ENCODE assay signal across 12 mouse cellular contexts in genomic region chr15:84104626-84105025, GRCm38 (mm10). TPM values are rescaled to one million over a fixed set of nuclear protein-coding genes. Genes with fewer than 3 reads are reported as not detected.
A peak's percentile ranks its signal among the peaks of the same experiment; 100 is the strongest.
DNase-seq lines count a peak whose midpoint lies in the region; ATAC-seq and TF ChIP-seq lines count a peak whose summit lies in the region.
"Had no signal": no experiment of that assay in that cellular context is flagged by ENCODE, and none has a peak within 500 bp of the region (broad histone marks: within the 10 kb centered on the region; RNA-seq: fewer than 3 reads in every experiment).

No protein-coding gene starts in this region.

- H3K4me3 ChIP-seq in layer of hippocampus, adult 2 months: peak overlapping the region; percentile 85
- peak overlapping the region; percentile 55 for H3K4me3 ChIP-seq in embryonic facial prominence, embryonic 11.5 days (ENCODE audit: low read depth, low read length)
- H3K4me3 ChIP-seq in hindbrain, embryonic 14.5 days (replicated peaks; ENCODE audit: low read length): peak overlapping the region; percentile 75
- peak overlapping the region; percentile 73 for H3K4me3 ChIP-seq in midbrain, postnatal 0 days (ENCODE audit: low read depth, low read length)

- ATAC-seq in embryonic facial prominence, embryonic 11.5 days (replicated peaks; ENCODE audit: insufficient number of reproducible peaks, low FRiP score, low TSS enrichment, low read depth): 0 out of 2 replicates have a peak, but pooled peaks have one; percentile 11
- ATAC-seq in hindbrain, embryonic 14.5 days (ENCODE audit: low FRiP score): 0 out of 2 replicates have a peak, but pooled peaks have one; percentile 6
- no peak for ATAC-seq in midbrain, postnatal 0 days (ENCODE audit: low FRiP score)
- no peak for ATAC-seq in monocyte, adult 5-6 weeks (replicated peaks; ENCODE audit: insufficient number of reproducible peaks, low FRiP score, low TSS enrichment, poor library complexity, severe bottlenecking)
- ATAC-seq: activated CD4-positive, CD25-positive, alpha-beta regulatory T cell, adult 4 months had no signal

- no peak for TF ChIP-seq CTCF in layer of hippocampus, adult 2 months (conservative IDR thresholded peaks at IDR 0.05)
- no peak for TF ChIP-seq CTCF in midbrain, postnatal 0 days (IDR thresholded peaks at IDR 0.05)

- peaks cover 25% of the 10 kb centered on the region for H3K27me3 ChIP-seq in embryonic facial prominence, embryonic 11.5 days (ENCODE audit: control insufficient read depth, insufficient read depth, low read length)
- H3K27me3 ChIP-seq in hindbrain, embryonic 14.5 days (ENCODE audit: control insufficient read depth, insufficient read depth, low read length): no peaks in the 10 kb centered on the region
- H3K27me3 ChIP-seq in midbrain, postnatal 0 days (ENCODE audit: insufficient read depth, low read length): no peaks in the 10 kb centered on the region

- H3K36me3 ChIP-seq in embryonic facial prominence, embryonic 11.5 days (replicated peaks; ENCODE audit: control insufficient read depth, insufficient read depth, low read depth, low read length): no peaks in the 10 kb centered on the region
- H3K36me3 ChIP-seq in hindbrain, embryonic 14.5 days (replicated peaks; ENCODE audit: control insufficient read depth, insufficient read depth): no peaks in the 10 kb centered on the region
- peaks cover 4% of the 10 kb centered on the region; the same call in 1 of the 2 replicates for H3K36me3 ChIP-seq in midbrain, postnatal 0 days (ENCODE audit: insufficient read depth, low read length)

- no peaks in the 10 kb centered on the region for H3K9me3 ChIP-seq in embryonic facial prominence, embryonic 11.5 days (replicated peaks; ENCODE audit: control insufficient read depth, low read length)
- no peaks in the 10 kb centered on the region for H3K9me3 ChIP-seq in hindbrain, embryonic 14.5 days (ENCODE audit: control insufficient read depth, low read length)
- no peaks in the 10 kb centered on the region for H3K9me3 ChIP-seq in midbrain, postnatal 0 days (ENCODE audit: low read length)

- no peak overlapping the region; the same call in 1 of the 2 replicates for H3K4me2 ChIP-seq in embryonic facial prominence, embryonic 11.5 days (ENCODE audit: low read depth, low read length)
- peak overlapping the region; percentile 85 for H3K4me2 ChIP-seq in hindbrain, embryonic 14.5 days (replicated peaks)
- H3K4me2 ChIP-seq in midbrain, postnatal 0 days (ENCODE audit: low read depth, low read length, poor library complexity, severe bottlenecking): peak overlapping the region; percentile 64

- WGBS in embryonic facial prominence, embryonic 11.5 days: 71% methylated on average over 7 of the region's 7 CpGs
- 84% methylated on average over 7 of the region's 7 CpGs for WGBS in hindbrain, embryonic 14.5 days
- WGBS in midbrain, postnatal 0 days: 83% methylated on average over 7 of the region's 7 CpGs

- H3K4me1 ChIP-seq in embryonic facial prominence, embryonic 11.5 days (ENCODE audit: control insufficient read depth, insufficient read depth, low read length): no peaks in the 10 kb centered on the region; the same call in 1 of the 2 replicates
- H3K4me1 ChIP-seq in hindbrain, embryonic 14.5 days (replicated peaks; ENCODE audit: control insufficient read depth, insufficient read depth, low read length): peaks cover 24% of the 10 kb centered on the region
- peaks cover 15% of the 10 kb centered on the region for H3K4me1 ChIP-seq in midbrain, postnatal 0 days (ENCODE audit: insufficient read depth, low read length)

- H3K9ac ChIP-seq in embryonic facial prominence, embryonic 11.5 days (replicated peaks; ENCODE audit: low read length): no peak overlapping the region
- H3K9ac ChIP-seq in hindbrain, embryonic 14.5 days: peak overlapping the region; percentile 83
- peak overlapping the region; percentile 84 for H3K9ac ChIP-seq in midbrain, postnatal 0 days (replicated peaks; ENCODE audit: low read length, poor library complexity, severe bottlenecking)

- DNase-seq in layer of hippocampus, adult 2 months (ENCODE audit: low spot score in 2 of 2): no peak
- DNase-seq in layer of hippocampus, postnatal 14 days (ENCODE audit: low spot score in 2 of 2): no peak
- no peak for DNase-seq in embryonic facial prominence, embryonic 11.5 days (ENCODE audit: low spot score)
- DNase-seq in hindbrain, embryonic 14.5 days (ENCODE audit: low spot score): no peak
- no peak for DNase-seq in midbrain, postnatal 0 days (ENCODE audit: low spot score)
- DNase-seq in frontal cortex, postnatal 36 days (ENCODE audit: low spot score in 2 of 2): no peak
- DNase-seq in urinary bladder, postnatal 4 days (ENCODE audit: low spot score in 2 of 2): no peak
- DNase-seq: kidney, adult 2 months had no signal

- peak overlapping the region; percentile 95; the same call in 1 of the 2 replicates for H3K27ac ChIP-seq in layer of hippocampus, adult 2 months
- no peak overlapping the region for H3K27ac ChIP-seq in embryonic facial prominence, embryonic 11.5 days (replicated peaks; ENCODE audit: low read depth, low read length)
- no peak overlapping the region for H3K27ac ChIP-seq in hindbrain, embryonic 14.5 days
- H3K27ac ChIP-seq in midbrain, postnatal 0 days (ENCODE audit: low read depth, low read length): no peak overlapping the region

RNA-seq across cellular contexts. Expression of gene Sult4a1, which starts 0.9 kb away (rescaled TPM):
- total RNA-seq in layer of hippocampus, adult 2 months (2021): 100 to 1,000 TPM; 315 to 350 TPM
- total RNA-seq in layer of hippocampus, postnatal 14 days (2021): 100 to 1,000 TPM; 339 to 348 TPM
- polyA plus RNA-seq in embryonic facial prominence, embryonic 11.5 days (2014; fragmentation: Nextera tagmentation; extraction: Ambion mirVana): 5.7 and 7.4 TPM in 2 replicates
- 70.3 and 78.6 TPM in 2 replicates for polyA plus RNA-seq in hindbrain, embryonic 14.5 days (2014; fragmentation: Nextera tagmentation; extraction: Ambion mirVana)
- total RNA-seq in midbrain, postnatal 0 days (2014; rRNA removed): 197 and 208 TPM in 2 replicates
- 139 and 150 TPM in 2 replicates for polyA plus RNA-seq in midbrain, postnatal 0 days (2015; fragmentation: Nextera tagmentation; extraction: Ambion mirVana)
- total RNA-seq in monocyte, adult 5-6 weeks (2017): 0.32 to 2.5 TPM (median 0.49 TPM) in 3 replicates
- total RNA-seq: granulocyte monocyte progenitor cell, adult 5-6 weeks had no signal
- polyA plus RNA-seq: activated CD4-positive, CD25-positive, alpha-beta regulatory T cell, adult 4 months had no signal

RNA-seq across cellular contexts. Expression of gene Pnpla5, which starts 18.3 kb away (rescaled TPM):
- total RNA-seq in layer of hippocampus, adult 2 months (2021): not detected
- not detected for total RNA-seq in layer of hippocampus, postnatal 14 days (2021)
- not detected in 2 replicates for polyA plus RNA-seq in embryonic facial prominence, embryonic 11.5 days (2014; fragmentation: Nextera tagmentation; extraction: Ambion mirVana)
- not detected in 2 replicates for polyA plus RNA-seq in hindbrain, embryonic 14.5 days (2014; fragmentation: Nextera tagmentation; extraction: Ambion mirVana)
- not detected in 2 replicates for total RNA-seq in midbrain, postnatal 0 days (2014; rRNA removed)
- not detected in 2 replicates for polyA plus RNA-seq in midbrain, postnatal 0 days (2015; fragmentation: Nextera tagmentation; extraction: Ambion mirVana)
- not detected in 3 replicates for total RNA-seq in monocyte, adult 5-6 weeks (2017)
- total RNA-seq: granulocyte monocyte progenitor cell, adult 5-6 weeks; left cerebral cortex, postnatal 10 days had no signal
- polyA plus RNA-seq: activated CD4-positive, CD25-positive, alpha-beta regulatory T cell, adult 4 months had no signal

RNA-seq across cellular contexts. Expression of gene Efcab6, which starts 39.4 kb away (rescaled TPM):
- total RNA-seq in layer of hippocampus, adult 2 months (2021): 1 to 10 TPM; 4.9 to 6.4 TPM
- total RNA-seq in layer of hippocampus, postnatal 14 days (2021): 1 to 10 TPM; 4.4 to 5.7 TPM
- polyA plus RNA-seq in embryonic facial prominence, embryonic 11.5 days (2014; fragmentation: Nextera tagmentation; extraction: Ambion mirVana): 0.14 and 0.20 TPM in 2 replicates
- 0.51 and 0.88 TPM in 2 replicates for polyA plus RNA-seq in hindbrain, embryonic 14.5 days (2014; fragmentation: Nextera tagmentation; extraction: Ambion mirVana)
- 1.3 and 3.9 TPM in 2 replicates for total RNA-seq in midbrain, postnatal 0 days (2014; rRNA removed)
- 0.55 and 1.5 TPM in 2 replicates for polyA plus RNA-seq in midbrain, postnatal 0 days (2015; fragmentation: Nextera tagmentation; extraction: Ambion mirVana)
- 0.19 to 0.48 TPM (median 0.43 TPM) in 3 replicates for total RNA-seq in monocyte, adult 5-6 weeks (2017)
- total RNA-seq: granulocyte monocyte progenitor cell, adult 5-6 weeks had no signal
- polyA plus RNA-seq: activated CD4-positive, CD25-positive, alpha-beta regulatory T cell, adult 4 months had no signal

Comparison
In these comparisons a context has a peak if more than half of its experiments do, and no peak if none do; other contexts are left out.
1. ATAC-seq: peak in embryonic facial prominence, embryonic 11.5 days (single experiment) and hindbrain, embryonic 14.5 days (single experiment); none in midbrain, postnatal 0 days (single experiment) and monocyte, adult 5-6 weeks (single experiment).
2. RNA of gene Sult4a1, which starts 0.9 kb away (total RNA-seq): 315 to 350 TPM in layer of hippocampus, adult 2 months, 339 to 348 TPM in layer of hippocampus, postnatal 14 days and 197 to 208 TPM in midbrain, postnatal 0 days; 0.32 to 2.5 TPM in monocyte, adult 5-6 weeks; every median in the first group is over 10 times any median in the second.
3. Peak in every context shown above with its lines, with median percentiles within 50 percentile points of each other: H3K4me3 ChIP-seq.